Mouse (Mus musculus): Measurements from ENCODE around the gene Stard3nl.
A peak's percentile ranks its signal among the peaks of the same experiment; 100 is the strongest.

Stard3nl gene

DNA sequence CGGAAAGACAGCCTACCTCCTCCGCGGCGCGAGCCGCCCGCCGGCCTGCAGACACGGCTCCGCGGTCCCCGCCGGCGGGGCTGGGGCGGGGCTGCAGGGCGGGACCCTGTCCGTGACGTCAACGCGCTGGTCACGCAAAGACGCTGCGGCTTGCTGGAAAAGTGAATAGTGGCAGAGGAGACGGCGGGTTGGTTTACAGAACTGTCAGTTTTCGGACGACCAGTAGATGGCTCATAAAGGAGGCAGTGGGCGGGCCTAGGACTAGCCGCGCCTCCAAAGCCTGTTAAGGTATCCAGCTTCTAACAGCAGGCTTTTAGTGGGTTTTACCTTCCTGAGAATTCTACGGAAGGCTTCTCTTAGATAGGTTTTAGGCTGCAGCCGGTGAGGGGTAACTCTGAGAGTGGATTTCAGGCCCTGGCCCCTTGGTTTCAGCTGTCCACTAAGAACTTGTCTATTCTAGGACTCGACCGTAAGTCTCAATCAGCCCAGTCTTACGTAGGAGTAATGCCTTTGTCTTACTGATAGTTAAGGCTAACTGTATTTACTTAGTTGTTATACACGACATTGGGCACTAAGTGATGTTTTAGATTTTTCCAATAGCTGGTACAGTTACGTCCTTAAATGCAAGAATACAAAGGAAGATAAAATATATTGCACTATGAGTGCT, at the start of gene Stard3nl:
TSS of gene Stard3nl (minus strand) at position 108 of the 667 bp plus-strand sequence.
- peak; percentile 97 for DNase-seq (ENCODE audit: extremely low spot score, low spot score)

DNA sequence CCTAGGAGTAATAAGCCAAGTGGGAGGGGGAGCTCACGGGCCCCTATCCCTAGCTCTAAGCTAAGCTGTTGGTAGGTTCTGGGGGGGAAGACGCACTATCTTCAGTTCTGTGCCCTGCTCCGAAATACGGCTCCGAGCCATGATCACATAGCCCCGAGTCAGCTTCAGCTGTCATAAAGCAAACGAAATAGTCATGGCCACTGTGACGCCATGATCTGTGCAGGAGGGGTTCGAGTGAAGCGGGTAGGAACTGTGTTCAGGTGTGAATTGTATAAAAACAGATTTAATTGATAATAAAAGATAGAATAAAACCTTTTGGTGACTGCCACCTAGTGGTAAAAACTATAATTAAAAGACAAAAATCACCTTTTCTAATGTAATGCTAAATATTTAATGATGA, 42.4 kb upstream of the Stard3nl start:
- peak; percentile 15 for DNase-seq (ENCODE audit: extremely low spot score, low spot score)

DNA sequence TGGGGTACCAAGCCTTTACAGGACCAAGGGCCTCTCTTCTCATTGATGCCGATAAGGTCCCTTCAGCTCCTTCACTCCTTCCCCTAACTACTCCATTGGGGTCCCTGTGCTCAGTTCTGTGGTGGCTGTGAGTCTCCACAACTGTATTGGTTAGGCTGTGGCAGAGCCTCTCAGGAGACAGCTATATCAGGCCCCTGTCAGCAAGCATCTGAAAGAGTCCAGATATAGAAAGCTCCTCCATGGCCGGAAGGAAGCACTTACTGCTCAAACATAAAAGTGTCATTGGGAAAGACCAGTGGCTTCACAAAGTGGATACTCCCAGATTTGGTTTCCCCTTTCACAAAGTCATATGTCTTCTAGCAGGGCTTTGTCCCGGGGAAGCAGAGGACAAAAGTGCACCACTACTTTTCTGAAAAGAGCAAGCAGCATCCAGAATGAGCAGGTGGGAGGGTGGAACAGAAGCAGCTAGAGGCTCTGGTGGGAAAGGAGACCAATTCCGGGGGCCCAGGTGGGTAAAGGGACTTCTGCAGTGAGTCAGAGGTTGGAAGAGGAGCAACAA, 34.3 kb upstream of the Stard3nl start:
- no peak for DNase-seq (ENCODE audit: extremely low spot score, low spot score)

DNA sequence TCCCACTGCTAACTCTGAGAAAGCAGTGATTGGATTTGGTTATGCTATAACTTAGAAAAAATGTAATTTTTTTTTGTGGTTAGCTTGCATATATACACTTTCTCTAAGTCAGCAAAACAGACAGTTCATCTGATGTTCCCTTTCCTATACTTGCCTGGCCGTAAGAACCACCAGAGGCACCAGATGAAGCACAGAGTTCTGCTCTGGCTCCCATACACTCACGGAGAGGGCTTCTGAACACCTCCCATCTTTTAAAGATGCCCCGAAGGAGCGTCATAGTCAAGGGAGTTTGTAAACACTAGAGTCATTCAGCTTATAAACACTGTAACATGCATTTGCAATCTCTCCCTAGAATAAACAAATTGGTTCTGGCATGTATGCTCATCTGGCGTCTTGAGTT, 32.5 kb upstream of the Stard3nl start:
- DNase-seq (ENCODE audit: extremely low spot score, low spot score) = no peak

DNA sequence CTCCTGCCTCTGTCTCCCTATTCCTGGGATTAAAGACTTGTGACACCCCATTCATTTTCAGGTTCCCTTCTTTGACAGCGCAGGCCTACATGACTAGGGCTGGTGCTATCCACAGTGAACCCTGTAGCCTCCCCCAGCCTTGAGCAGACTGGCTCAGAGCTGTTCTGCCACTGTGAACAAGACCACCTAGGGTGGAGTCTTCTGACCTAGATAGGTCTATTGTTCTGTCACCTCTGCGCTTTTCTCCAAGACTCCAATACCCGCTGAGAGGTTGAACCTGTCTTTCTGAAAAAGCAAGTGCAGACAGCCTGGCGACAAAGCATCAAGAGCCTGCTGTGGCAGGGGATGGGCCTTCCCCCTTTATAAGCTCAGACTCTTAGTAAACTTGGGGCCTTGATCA, 29.0 kb upstream of the Stard3nl start:
- DNase-seq (ENCODE audit: extremely low spot score, low spot score) = no peak

DNA sequence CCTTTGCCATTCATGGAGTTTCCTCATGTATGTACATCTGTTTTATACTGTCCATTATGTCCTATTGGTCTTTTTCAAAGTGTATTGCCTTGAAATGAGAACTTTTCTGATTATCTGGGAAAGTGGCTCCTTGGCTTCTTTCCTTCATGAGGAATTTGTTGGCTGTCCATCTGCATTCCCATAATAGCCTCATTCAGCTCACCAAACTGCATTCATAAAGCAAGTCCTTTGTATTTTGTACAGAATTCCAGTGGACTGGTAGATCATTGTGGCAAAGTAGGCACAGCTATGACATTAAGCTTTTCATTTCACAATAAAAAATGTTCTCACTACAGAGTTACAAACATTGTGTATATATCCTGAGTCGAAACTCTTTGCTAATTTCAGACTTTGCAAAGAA, 26.9 kb upstream of the Stard3nl start:
- no peak for DNase-seq (ENCODE audit: extremely low spot score, low spot score)

DNA sequence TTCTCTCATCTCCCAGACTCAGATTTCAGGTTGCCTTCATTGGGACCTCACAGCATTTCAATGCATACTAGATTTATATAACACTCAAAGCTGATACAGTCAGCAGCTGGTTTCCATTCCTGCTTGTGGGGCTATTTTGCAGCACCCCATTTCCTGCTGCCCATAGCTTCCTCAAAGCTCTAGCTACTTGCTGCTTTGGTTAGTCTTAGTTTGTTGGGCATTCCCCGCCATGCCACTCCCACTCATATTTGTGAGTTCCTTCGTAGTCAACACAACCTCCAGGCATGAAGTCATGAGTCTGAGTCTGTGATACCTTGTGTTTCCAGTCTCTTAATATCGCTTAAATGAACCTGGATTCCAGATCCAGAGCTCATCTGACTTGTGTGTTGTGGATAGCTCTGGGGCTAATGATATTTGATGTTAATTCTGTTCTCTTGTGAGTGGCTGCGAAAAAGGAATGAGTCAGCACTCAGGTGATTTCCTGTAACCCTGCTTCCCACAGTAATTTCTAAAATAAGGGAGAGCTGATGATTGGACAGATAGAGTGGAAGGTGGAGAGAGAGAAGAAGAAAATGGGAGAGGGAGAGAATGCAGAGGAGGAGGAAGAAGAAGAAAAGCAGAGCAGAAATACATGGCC, 22.4 kb upstream of the Stard3nl start:
- DNase-seq (ENCODE audit: extremely low spot score, low spot score) = no peak

DNA sequence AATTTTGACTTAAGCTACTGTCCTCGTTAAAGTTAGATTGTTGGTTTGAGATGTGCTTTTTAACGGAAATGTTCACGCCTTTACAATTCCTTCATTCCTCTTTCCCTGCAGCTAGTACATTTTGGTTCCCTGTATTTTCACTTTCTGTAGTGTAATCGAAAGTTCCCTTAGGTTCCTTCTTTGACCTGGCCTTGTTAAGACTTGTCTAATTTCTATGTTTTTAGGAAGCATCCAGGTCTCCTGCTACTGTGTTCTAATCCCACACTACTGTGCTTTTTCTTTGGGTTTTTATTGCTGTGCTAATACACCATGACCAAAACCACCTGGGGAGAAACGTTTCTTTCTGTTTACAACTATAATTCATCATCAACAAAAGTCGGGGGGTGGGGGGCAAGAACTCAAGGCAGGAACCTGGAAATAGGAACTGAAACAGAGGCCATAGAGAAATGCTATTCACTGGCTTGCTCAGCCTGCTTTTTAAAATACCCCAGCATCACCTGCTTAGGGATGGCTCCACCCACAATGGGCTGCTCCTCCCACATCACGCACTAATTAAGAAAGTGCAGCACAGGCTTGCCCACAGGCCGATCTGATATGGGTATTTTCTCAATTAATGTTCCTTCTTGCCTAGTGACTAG, 20.4 kb upstream of the Stard3nl start:
- DNase-seq (ENCODE audit: extremely low spot score, low spot score) = no peak

DNA sequence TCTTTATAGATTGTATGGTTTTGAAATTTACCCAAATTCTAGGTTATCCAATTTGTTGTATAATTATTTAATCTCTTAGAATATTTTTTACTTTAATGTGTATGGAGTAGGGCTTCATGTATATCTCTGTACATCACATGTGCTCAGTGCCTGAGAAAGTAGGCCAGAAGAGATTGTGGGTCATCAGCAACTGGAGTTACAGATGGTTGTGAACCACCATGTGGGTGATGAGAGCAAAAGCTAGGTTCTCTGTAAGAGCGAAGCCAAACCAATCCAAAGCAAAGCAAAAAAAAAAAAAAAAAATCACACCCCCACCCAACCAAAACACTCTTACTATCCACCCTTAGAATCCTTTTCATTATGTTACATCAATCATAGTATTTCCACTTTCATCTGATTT, 19.7 kb upstream of the Stard3nl start:
- no peak for DNase-seq (ENCODE audit: extremely low spot score, low spot score)

DNA sequence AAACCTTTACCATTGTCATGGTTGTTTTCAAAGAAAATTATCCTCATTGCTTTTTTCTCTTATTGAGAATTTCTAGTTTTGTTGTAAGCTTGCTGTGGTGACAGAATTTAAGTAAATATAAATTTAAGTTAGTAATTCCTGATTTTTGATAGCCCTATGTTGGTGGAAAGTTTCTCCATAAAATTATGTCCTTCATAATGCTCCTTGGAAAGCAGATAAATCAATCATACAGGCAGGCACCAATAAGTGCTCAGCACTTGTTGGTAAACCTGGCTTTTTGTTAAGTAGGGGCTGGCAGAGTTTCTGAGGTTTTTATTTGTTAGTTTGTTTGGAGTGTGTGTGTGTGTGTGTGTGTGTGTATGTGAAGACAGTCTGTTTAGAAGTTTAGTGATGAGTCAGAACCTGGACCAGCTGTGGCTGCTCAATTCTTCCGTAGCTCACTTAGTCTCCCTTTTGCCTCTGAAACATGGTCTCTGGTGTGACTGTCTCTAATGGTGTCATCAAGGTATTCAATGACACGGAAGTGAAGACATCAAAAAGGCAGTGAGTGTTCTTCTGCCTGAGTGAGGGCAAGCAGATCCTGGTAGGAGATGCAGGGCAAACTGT, 16.8 kb upstream of the Stard3nl start:
- no peak for DNase-seq (ENCODE audit: extremely low spot score, low spot score)

DNA sequence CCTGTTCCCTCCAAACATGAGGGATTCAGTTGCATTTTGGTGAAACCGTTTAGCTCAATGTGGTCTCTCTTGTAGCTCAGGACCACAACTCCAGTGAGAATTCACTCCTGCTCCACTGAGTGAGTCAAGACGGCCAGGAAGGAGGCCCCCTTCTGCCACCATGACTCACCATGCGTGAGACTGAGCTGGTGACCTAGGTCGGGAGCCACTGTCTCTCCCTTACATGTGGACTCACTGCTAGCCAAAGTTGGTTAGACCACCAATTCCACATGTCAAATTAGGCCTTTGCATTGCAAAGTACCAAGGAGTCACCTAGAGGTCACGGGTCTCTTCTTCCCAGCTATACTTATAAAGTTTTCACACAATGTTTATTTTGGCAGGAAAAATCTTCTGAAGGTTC, 16.3 kb upstream of the Stard3nl start:
- no peak for DNase-seq (ENCODE audit: extremely low spot score, low spot score)

DNA sequence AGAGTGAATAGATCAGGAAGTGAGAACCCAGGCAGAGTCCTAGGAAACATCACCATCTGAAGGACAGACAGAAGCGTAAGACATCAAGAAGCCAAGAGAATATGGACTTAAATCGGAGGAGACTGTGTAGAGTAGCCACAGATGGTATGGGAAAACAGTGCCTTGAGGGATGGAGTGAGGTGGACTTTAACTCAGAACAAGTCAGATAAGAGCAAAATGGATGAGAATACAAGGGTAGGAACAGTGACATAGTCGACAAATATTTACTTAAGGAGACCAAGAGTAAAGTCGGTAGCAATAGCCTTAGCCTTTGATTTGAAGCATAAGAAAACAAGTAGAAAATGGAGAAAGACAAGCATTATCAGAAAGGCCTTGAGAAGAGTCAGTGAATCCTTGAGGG, 15.1 kb upstream of the Stard3nl start:
- no peak for DNase-seq (ENCODE audit: extremely low spot score, low spot score)

DNA sequence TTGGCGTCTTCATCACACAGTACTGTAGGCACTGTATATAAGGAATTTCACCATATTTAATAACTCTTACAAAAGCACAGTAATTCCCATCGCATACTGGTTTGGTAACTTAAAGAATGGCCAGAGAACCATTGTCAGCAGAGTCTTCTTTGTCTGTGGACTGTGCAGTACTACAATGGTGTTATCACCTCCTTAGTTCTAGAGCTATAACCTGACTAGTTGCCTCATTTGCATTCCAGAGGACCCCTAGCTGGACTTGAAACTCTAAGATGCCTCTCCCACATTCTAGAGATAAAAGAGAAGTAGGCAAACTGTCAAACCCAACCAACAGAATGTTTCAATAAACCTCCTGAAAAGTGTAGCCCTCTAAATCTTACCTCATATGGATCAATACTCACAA, 12.4 kb upstream of the Stard3nl start:
- DNase-seq (ENCODE audit: extremely low spot score, low spot score) = no peak

DNA sequence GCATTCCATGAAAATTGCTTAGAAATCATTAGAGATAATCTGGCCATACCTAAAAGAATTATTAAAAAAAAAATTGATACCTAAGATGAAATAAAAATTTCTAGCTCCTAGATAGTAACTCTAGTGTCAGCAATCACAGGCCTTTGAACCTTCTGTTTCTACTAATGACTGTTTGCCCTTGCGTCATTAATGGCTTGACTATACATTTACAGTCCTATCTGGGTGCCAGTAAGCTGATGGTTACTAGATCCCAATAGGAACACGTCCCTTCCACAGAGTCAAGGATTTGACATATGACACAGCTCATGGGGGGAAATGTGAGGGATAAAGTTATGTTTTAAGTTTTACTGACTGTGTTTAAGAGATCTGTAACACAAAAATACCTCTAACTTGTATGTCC, 9.0 kb upstream of the Stard3nl start:
- no peak for DNase-seq (ENCODE audit: extremely low spot score, low spot score)

DNA sequence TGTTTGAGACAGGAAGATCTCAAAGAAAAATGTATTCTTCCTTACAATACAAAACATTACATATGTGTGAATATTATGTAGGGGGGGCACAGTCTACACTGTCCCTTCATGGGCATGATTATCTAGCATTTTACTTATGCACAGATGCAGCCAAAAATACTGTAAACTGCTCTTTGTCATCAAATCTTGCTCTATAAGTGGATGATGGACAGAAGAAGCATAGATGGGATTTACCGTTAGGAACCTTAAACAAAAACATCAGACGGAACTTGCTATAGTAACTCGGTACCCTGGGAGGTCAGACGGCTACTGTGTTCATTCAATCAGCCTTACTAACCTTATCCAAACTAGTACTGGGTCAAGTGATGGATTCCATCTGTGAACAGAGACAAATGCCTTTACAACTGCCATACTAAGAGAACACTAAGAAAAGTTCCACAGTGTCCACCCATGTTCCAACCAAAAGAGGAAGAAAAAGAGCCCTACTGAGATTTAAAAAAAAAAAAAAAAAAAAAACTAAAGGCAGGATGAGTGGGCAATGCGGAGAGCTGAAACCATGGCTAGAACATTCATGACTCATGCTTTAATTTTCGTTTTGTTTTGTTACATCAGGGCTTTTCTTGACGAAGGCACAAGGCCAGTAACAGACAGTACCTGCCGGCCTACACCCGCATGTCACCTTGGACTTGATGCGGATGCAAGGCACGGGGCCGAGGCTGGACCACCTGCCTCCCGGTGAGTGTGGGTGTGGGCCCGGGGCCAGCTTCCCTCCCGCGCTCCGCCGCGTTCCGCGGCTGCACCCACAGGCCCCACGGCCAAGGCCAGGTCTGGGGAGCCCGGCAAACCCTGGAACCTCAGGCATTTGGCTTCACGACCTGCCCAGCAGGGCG, 552 bp downstream of the Stard3nl start:
- no peak for DNase-seq (ENCODE audit: extremely low spot score, low spot score)

DNA sequence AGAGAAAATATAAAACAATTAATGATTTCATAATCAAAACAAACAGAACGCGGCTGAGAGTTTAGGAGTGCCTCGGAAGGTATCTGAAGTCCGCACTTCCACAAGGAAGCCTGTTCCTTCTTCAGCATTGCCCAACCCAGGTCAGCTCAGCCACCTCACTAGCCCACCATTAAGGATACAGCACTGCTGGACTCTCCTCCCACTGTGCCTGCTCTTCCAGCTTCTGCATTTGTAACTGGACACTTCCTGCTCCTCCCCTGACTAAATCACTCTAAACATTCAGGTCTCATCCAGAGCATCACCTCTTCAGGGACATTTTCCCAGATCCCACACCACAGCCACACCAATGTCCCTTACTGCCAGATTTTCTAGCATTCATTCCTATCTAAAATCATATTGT, 1.4 kb downstream of the Stard3nl start:
- DNase-seq (ENCODE audit: extremely low spot score, low spot score) = no peak

DNA sequence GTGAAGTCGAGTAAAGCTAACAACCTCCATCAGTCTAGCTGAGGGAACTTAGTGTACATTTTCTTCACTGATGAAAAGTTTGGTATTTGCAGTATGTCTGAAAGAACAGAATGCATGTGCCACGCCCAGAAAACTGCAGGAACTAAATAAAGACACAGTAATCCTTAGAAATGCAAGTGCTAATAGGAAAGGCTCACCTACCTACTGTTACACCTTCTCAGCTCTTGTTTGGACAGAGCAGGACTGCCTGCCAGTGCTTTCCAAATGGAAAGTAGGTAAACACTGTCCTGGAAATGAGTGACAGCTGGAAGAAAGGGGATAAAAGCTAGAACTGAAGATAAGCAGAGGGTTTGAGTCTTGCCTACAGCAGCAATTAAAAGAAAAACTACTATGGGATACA, 1.9 kb downstream of the Stard3nl start:
- no peak for DNase-seq (ENCODE audit: extremely low spot score, low spot score)

DNA sequence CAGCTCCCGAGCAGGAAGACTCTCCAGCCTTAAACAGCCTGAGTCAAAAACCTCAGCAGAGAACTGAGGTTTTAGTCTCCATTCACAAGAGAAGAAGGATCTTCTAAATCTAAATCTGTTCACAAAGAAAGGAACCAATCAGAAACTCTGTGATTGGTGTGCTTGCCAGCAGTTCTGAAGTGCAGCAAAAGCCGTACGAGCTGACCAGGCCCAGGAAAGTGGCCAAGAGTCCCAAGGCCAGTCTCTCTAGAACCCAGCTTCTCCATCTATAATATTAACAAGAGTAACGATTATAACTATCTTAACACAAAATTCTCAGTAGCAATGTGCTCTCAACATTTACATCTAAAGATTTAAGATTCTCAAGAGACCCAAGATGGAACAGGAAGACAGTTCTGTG, 4.0 kb downstream of the Stard3nl start:
- DNase-seq (ENCODE audit: extremely low spot score, low spot score) = no peak

DNA sequence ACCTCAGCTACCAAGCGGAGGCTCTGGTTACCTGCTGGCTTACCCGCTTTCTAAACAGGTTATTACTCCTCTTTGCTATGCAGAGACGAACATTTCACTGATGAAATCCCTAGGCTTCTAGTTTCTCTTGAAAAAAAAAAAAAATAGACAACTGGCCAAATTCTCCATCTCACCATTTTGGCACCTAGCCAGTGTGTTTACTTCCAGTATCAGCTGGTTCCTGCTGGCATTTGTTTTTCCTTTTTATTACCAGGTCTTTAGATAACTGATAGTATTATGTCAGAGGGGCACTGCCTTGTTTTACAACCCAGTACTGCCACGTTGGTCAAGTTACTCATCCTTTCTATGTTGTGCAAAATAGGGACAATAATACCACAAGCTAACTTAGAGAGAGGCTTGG, 5.3 kb downstream of the Stard3nl start:
- no peak for DNase-seq (ENCODE audit: extremely low spot score, low spot score)

DNA sequence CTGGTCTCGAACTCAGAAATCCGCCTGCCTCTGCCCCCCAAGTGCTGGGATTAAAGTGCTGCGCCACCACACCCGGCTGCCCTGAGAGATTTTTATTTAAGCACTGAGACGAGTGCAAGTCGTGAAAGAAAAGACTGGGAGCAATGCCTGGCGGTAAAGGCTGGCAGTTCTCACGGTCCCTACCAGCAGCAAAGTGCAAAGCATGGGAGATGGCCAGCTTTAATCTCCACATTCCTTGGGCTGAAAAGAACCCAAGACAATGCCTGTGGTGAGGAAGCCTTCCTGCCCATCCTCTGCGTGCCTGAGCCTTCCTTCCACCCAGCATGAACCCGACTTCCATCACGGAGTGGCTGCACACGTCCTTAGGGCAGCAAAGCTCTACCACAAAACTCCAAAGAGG, 5.7 kb downstream of the Stard3nl start:
- DNase-seq (ENCODE audit: extremely low spot score, low spot score) = no peak

DNA sequence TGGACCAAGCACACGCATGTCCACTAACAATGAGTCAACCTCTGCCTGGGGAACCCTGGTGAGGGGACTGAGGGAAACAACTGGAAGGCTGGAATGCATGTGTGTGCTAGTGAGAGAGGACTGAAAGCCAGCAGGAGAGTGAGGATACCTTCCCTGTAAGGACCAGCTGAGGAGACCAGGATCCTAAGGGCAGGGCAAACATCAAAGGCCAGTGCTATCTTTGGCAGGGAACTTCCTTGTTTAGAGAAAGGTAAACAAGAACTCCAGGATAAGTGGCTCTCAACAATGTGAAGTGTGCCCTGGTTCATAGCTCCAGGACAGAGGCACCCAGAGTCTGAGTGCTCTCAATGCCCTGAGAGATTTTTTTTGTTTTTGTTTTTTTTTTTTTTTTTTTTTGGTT, 6.2 kb downstream of the Stard3nl start:
- DNase-seq (ENCODE audit: extremely low spot score, low spot score) = no peak
